Mouse (Mus musculus) embryonic fibroblast, embryonic 13.5 days (primary cell): Measurements from ENCODE around the gene Tomm22.

Experiments used
- CTCF ChIP-seq: IDR thresholded peaks from 2 replicates; pipeline ENCODE4 v1.5.1; 2011; ENCODE audit warnings: mild to moderate bottlenecking, control low read depth, low read length, moderate library complexity, borderline replicate concordance; ENCODE audit not compliant: insufficient read depth
- POLR2A ChIP-seq: IDR thresholded peaks from 2 replicates; pipeline ENCODE4 v1.6.1; 2011; ENCODE audit warnings: low read depth, mild to moderate bottlenecking, control low read depth, low read length, moderate library complexity

DNA sequence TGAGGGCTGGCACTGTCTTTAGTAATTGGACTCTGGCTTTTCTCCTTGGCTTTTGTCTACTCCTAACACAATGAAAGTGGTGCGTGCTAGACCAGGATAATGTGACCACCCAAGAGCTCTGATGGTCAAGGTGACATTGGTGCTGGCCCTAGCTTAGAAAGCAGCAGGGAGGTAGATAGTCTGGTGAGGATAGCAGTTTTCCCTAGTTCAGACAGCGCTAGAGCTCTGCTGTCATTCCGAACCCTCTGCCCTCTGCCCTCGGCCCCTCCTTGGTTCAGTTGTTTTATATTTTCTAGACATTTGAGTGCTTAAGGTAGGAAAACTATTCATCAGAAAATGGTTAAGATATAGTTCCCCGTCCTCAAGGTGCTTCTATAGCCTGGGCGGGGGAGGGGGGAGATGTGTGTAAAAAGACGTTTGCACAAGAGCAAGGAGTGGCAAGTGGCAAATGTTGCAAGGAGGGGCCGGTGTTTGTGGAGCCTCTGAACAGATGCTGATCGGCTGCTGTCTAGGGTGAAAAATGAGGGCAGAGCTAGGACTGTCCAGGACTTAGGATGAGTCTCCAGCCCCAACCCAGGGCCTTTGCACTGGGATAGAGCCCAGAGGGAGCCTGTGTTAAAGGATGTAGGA, 27.0 kb downstream of the Tomm22 start:
- TF ChIP-seq CTCF (no peak), POLR2A (no peak)
